Mouse (Mus musculus) embryonic facial prominence, embryonic 11.5 days (tissue): Measurements from ENCODE around the gene Fxyd2. TPM values are rescaled to one million over a fixed set of nuclear protein-coding genes. Genes with fewer than 3 reads are reported as not detected.

Experiments used
- ATAC-seq: fragments of 200-750 bp; cut with Nextera tagmentation; replicated peaks from 2 replicates; pipeline ENCODE4 v1.8.0; 2017; ENCODE audit warnings: low read depth; ENCODE audit not compliant: insufficient number of reproducible peaks, low FRiP score, low TSS enrichment
- DNase-seq: peaks from one replicate; pipeline ENCODE4 v3.0.0-alpha.2; 2015; ENCODE audit warnings: low spot score
- H3K27ac ChIP-seq: fragments of 300-500 bp; sonication (generic); replicated peaks from 2 replicates; pipeline ENCODE4 v1.5.1; 2014; ENCODE audit warnings: mild to moderate bottlenecking, low read depth, low read length, control low read depth
- H3K27me3 ChIP-seq: fragments of 300-500 bp; sonication (generic); 2 replicates; pipeline ENCODE4 v1.6.1; 2014; ENCODE audit warnings: mild to moderate bottlenecking, low read length, moderate library complexity, mixed read lengths; ENCODE audit not compliant: control insufficient read depth, insufficient read depth
- H3K36me3 ChIP-seq: fragments of 300-500 bp; sonication (generic); replicated peaks from 2 replicates; pipeline ENCODE4 v1.6.1; 2014; ENCODE audit warnings: low read depth, mild to moderate bottlenecking, low read length, moderate library complexity, mixed read lengths; ENCODE audit not compliant: control insufficient read depth, insufficient read depth
- H3K4me1 ChIP-seq: fragments of 300-500 bp; sonication (generic); 2 replicates; pipeline ENCODE4 v1.6.1; 2014; ENCODE audit warnings: low read length, mixed read lengths; ENCODE audit not compliant: control insufficient read depth, insufficient read depth
- H3K4me2 ChIP-seq: fragments of 300-500 bp; sonication (generic); 2 replicates; pipeline ENCODE4 v1.6.1; 2014; ENCODE audit warnings: low read depth, mild to moderate bottlenecking, control low read depth, low read length, moderate library complexity
- H3K4me3 ChIP-seq: fragments of 300-500 bp; sonication (generic); 2 replicates; pipeline ENCODE4 v1.5.1; 2014; ENCODE audit warnings: low read depth, low read length, control low read depth
- H3K9ac ChIP-seq: fragments of 300-500 bp; sonication (generic); replicated peaks from 2 replicates; pipeline ENCODE4 v1.6.1; 2014; ENCODE audit warnings: mild to moderate bottlenecking, control low read depth, low read length
- H3K9me3 ChIP-seq: fragments of 300-500 bp; sonication (generic); replicated peaks from 2 replicates; pipeline ENCODE4 v1.6.1; 2016; ENCODE audit warnings: mild to moderate bottlenecking, low read length, inconsistent platforms, mixed read lengths; ENCODE audit not compliant: control insufficient read depth
- WGBS: fragments of 180-500 bp; shearing (Covaris S2); extraction: QIAGEN DNeasy Blood & Tissue Kit; methylation state at CpG from one replicate; pipeline ENCODE4 v1.1.7; 2014; 5-methylcytosine and 5-hydroxymethylcytosine counted together
- polyA plus RNA-seq: library from polyadenylated mRNA; unstranded; fragments of >200 nt; fragmentation: Nextera tagmentation; extraction: Ambion mirVana; gene quantifications from 2 replicates; pipeline ENCODE4 v1.2.1, GENCODE M21; 2014

Fxyd2 gene
- polyA plus RNA-seq, 1 experiment from 2014 or later: 1.9 TPM

GRCm38 (mm10) chr9:45370117-45370561, 29.3 kb upstream of the Fxyd2 start, which contains the start of gene Fxyd6:
Gene Fxyd6, plus strand, starts transcription at chr9:45370185.
- Histone ChIP-seq H3K27me3 (no peaks in the 10 kb centered on the region), H3K9ac (peak within 1 kb of the TSS; percentile 82), H3K4me3 (peak within 1 kb of the TSS; percentile 75), H3K27ac (no peak within 1 kb of the TSS), H3K4me2 (peak within 1 kb of the TSS; percentile 85), H3K4me1 (no peaks in the 10 kb centered on the region; the same call in 1 of the 2 replicates), H3K36me3 (no peaks in the 10 kb centered on the region), H3K9me3 (no peaks in the 10 kb centered on the region)
- peak; percentile 54; the same call in 1 of the 2 replicates for ATAC-seq
- DNase-seq: peak; percentile 83
- 0% methylated on average over 26 of the region's 28 CpGs for WGBS

- Histone ChIP-seq H3K27me3 (no peaks in the 10 kb centered on the region), H3K4me3 (peak overlapping the region; percentile 75), H3K4me1 (no peaks in the 10 kb centered on the region; the same call in 1 of the 2 replicates), H3K27ac (no peak overlapping the region), H3K36me3 (no peaks in the 10 kb centered on the region), H3K9ac (peak overlapping the region; percentile 82), H3K9me3 (no peaks in the 10 kb centered on the region), H3K4me2 (peak overlapping the region; percentile 85)
- ATAC-seq (no peak), DNase-seq (peak; percentile 47)
- 3% methylated on average over 25 of the region's 25 CpGs for WGBS
Measured at GRCm38 (mm10) chr9:45370616-45371336, 28.7 kb upstream of the Fxyd2 start.

GRCm38 (mm10) chr9:45371337-45371707, 28.1 kb upstream of the Fxyd2 start:
- H3K27me3 ChIP-seq: no peaks in the 10 kb centered on the region
- H3K36me3 ChIP-seq: no peaks in the 10 kb centered on the region
- H3K27ac ChIP-seq: no peak overlapping the region
- peak; percentile 68 for DNase-seq
- H3K9me3 ChIP-seq: no peaks in the 10 kb centered on the region
- peak overlapping the region; percentile 85 for H3K4me2 ChIP-seq
- WGBS: 30% methylated on average over 2 of the region's 2 CpGs
- peak overlapping the region; percentile 82 for H3K9ac ChIP-seq
- peak overlapping the region; percentile 75 for H3K4me3 ChIP-seq
- H3K4me1 ChIP-seq: no peaks in the 10 kb centered on the region; the same call in 1 of the 2 replicates
- ATAC-seq: no peak

GRCm38 (mm10) chr9:45373896-45374295, 25.6 kb upstream of the Fxyd2 start:
- no peak overlapping the region for H3K9ac ChIP-seq
- H3K27ac ChIP-seq: no peak overlapping the region
- ATAC-seq (no peak), DNase-seq (no peak)
- H3K4me1 ChIP-seq: no peaks in the 10 kb centered on the region; the same call in 1 of the 2 replicates
- no peak overlapping the region for H3K4me3 ChIP-seq
- no peak overlapping the region for H3K4me2 ChIP-seq
- H3K9me3 ChIP-seq: no peaks in the 10 kb centered on the region
- WGBS: 61% methylated on average over 3 of the region's 3 CpGs
- no peaks in the 10 kb centered on the region for H3K36me3 ChIP-seq
- no peaks in the 10 kb centered on the region for H3K27me3 ChIP-seq

GRCm38 (mm10) chr9:45374988-45375502, 24.4 kb upstream of the Fxyd2 start:
- H3K9ac ChIP-seq: no peak overlapping the region
- no peaks in the 10 kb centered on the region for H3K9me3 ChIP-seq
- DNase-seq (no peak), ATAC-seq (no peak)
- no peak overlapping the region for H3K27ac ChIP-seq
- no peak overlapping the region for H3K4me2 ChIP-seq
- no peaks in the 10 kb centered on the region for H3K36me3 ChIP-seq
- 89% methylated on average over 6 of the region's 6 CpGs for WGBS
- H3K4me1 ChIP-seq: no peaks in the 10 kb centered on the region; the same call in 1 of the 2 replicates
- no peaks in the 10 kb centered on the region for H3K27me3 ChIP-seq
- H3K4me3 ChIP-seq: no peak overlapping the region

- no peaks in the 10 kb centered on the region for H3K9me3 ChIP-seq
- 84% methylated on average over 4 of the region's 4 CpGs for WGBS
- DNase-seq: no peak
- no peaks in the 10 kb centered on the region; the same call in 1 of the 2 replicates for H3K4me1 ChIP-seq
- H3K27me3 ChIP-seq: no peaks in the 10 kb centered on the region
- H3K4me2 ChIP-seq: no peak overlapping the region
- no peak overlapping the region for H3K27ac ChIP-seq
- ATAC-seq: no peak
- no peak overlapping the region for H3K9ac ChIP-seq
- no peak overlapping the region for H3K4me3 ChIP-seq
- H3K36me3 ChIP-seq: no peaks in the 10 kb centered on the region
Measured at GRCm38 (mm10) chr9:45376427-45376826, 23.0 kb upstream of the Fxyd2 start.

- Histone ChIP-seq H3K4me3 (no peak overlapping the region), H3K27me3 (no peaks in the 10 kb centered on the region), H3K4me1 (no peaks in the 10 kb centered on the region; the same call in 1 of the 2 replicates), H3K9ac (no peak overlapping the region), H3K9me3 (no peaks in the 10 kb centered on the region), H3K4me2 (no peak overlapping the region), H3K27ac (no peak overlapping the region), H3K36me3 (no peaks in the 10 kb centered on the region)
- ATAC-seq (no peak), DNase-seq (no peak)
- WGBS: 86% methylated on average over 2 of the region's 2 CpGs
Measured at GRCm38 (mm10) chr9:45376883-45377282, 22.6 kb upstream of the Fxyd2 start.
